Mouse (Mus musculus) adrenal gland, adult 2 months (tissue): ENCODE results near the gene Gprasp1. TPM values are rescaled to one million over a fixed set of nuclear protein-coding genes. Genes with fewer than 3 reads are reported as not detected.

Source experiments
- DNase-seq: peaks from one replicate; pipeline ENCODE4 v3.0.0; 2021
- microRNA-seq, 2 experiments: library from miRNA; unstranded; fragments of <30 nt; microRNA quantifications; one replicate each; pipeline ENCODE4 v1.2.0; 2021
- polyA plus RNA-seq: library from polyadenylated mRNA; depleted of rRNA; stranded (reverse); fragments of >200 nt; gene quantifications from 2 replicates; pipeline ENCODE4 v1.2.3, GENCODE M21; 2012; rRNA removed
- total RNA-seq, 2 experiments: library from RNA; stranded (reverse); gene quantifications; 2 replicates each; pipeline ENCODE4 v1.2.3; 2021

The Gprasp1 gene
- total and polyA plus RNA-seq, 3 experiments, result 38.8 to 130 (median 66.2) TPM

DNA sequence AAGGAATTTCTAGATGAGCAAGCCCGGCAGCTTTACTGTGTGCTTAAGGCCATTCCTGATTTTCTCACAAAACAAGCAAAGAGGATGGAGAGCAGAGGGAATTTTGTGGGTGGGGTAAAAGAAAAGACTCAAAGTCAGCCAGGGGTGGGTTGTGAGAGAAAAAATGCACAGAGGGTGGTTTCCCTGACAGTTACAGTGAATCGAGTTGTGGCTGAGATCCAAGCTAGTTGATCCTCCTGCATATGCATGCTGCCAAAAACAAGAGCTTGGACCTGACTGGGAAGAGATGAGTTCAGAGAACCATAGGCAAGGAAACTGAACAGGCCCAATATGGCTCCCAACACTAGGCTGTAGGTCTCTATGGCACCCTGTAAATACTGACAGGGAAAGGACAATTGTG lies 95.4 kb downstream of the Gprasp1 start:
- no peak for DNase-seq

DNA sequence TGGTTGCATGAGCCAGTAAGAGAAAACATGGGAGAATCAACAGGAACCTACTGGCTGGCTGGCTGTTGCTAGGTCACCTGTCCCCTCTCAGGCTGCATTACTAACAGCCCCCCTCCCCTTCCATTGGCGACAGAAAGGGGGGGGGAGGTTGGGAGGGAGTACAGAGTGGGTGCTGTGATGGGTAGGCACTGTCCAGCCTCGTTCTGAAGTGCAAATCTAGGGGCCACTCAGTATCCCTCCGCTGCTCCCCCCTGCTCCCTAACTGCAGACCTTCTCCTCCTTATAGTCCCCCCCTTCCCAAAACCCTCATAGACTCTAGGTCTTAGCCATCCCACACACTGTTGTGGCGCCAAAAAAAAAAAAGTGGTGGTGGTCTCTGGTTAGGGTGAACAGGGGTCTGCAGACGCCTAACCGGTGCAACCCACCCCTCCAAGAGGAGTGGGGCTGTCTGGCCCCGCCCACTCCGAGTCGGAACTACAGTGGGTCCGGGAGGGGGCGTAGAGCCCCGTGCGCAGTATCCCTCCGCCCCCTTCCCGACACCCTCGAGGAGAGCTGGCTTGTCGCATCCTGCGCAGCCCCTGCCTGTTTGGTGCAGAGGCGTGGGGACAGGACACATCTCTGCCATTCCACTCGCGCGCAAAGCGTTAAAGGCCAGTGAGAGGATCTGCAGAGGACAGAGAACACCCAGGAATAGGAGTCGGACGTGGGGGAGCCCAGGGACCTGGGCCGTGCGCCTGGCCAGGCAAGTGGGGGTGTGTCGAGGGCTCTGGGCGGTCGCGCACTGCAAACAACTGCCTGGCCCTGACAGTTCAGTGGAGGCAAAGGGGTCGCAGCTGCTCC lies 96.2 kb downstream of the Gprasp1 start, which contains the start of gene Gprasp2:
Gene Gprasp2 (plus strand): TSS at position 514 of the 840 bp plus-strand sequence.
- DNase-seq, result peak; percentile 39

DNA sequence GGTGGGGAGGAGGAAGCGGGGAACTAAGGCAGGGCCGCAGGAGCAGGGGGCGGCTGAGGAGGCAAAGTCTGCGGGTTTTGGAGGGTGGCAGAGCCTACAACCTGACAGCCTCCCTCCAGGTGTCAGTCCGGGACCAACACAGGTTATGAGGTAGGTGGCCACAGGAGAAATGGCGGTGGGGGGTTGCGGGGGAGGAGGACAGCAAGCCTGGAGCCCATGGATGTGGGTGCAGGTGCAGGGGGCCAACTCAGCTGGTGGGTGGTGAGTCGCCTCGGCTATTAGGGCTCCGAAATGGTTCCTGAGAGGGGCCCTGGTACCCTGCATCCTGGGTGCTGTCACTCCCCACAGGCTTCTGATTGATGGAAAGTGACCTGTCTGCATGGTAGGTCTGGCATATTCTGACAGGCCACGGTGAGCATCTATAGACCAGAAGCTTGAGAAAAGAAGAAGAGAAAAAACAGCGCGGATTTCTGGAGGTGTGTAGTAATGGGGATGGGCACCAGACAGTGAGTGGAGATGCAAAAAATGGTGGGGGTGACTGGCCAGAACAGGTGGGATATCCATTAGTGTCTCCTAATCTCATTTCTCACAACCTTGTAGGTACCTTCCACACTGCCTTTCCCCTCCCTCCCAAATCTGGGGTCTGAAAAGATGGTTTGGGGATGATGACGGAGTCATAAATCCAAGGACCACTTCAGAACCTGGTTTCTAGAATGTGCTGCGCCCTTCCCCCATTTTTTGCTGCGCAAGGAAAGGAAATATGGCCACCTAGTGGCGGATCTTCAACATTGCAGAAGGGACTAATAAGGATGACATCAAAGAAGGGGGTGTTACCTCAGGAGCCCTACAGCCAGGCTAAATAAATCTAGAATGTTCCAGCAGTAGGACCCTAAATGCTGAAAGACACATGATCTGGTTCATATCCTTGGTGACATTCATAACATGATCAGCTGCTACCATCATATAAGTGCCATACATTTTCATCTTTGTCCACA lies 97.2 kb downstream of the Gprasp1 start:
- peak; percentile 21 for DNase-seq

Small RNAs within 50 kb of the gene (microRNA-seq; reads per million reads assigned to microRNA genes)
- gene Mir1970 (0 reads per million in 2 experiments), gene Mir7646 (0 reads per million in 2 experiments)

Other genes starting within 250 kb of the Gprasp1 start
- gene AV320801, start 248.1 kb upstream of the Gprasp1 start, total RNA-seq, result not detected
- not detected in 2 replicates for gene AV320801, start 248.1 kb upstream of the Gprasp1 start, polyA plus RNA-seq
- not detected for gene Nxf7, start 144.0 kb upstream of the Gprasp1 start, total RNA-seq
- not detected in 2 replicates for gene Nxf7, start 144.0 kb upstream of the Gprasp1 start, polyA plus RNA-seq
- gene Prame, start 115.0 kb upstream of the Gprasp1 start, total RNA-seq, result not detected
- not detected in 2 replicates for gene Prame, start 115.0 kb upstream of the Gprasp1 start, polyA plus RNA-seq
- not detected for gene Tcp11x2, start 48.9 kb upstream of the Gprasp1 start, total RNA-seq
- not detected in 2 replicates for gene Tcp11x2, start 48.9 kb upstream of the Gprasp1 start, polyA plus RNA-seq
- 1 to 10 TPM in 1 of 2 experiments, not detected in 1; 4.4 TPM for gene Tmsb15a, start 17.5 kb upstream of the Gprasp1 start, total RNA-seq
- not detected in 2 replicates for gene Tmsb15a, start 17.5 kb upstream of the Gprasp1 start, polyA plus RNA-seq
- 10 to 100 TPM in 1 of 2 experiments, 1 to 10 TPM in 1; 9.8 to 24.1 TPM for gene Armcx5, start within 50 bp of the Gprasp1 start, total RNA-seq
- gene Armcx5, start within 50 bp of the Gprasp1 start, polyA plus RNA-seq, result 0.38 and 0.57 TPM in 2 replicates
- gene Bhlhb9, start 54.9 kb downstream of the Gprasp1 start, total RNA-seq, result 10 to 100 TPM; 15.4 to 24.2 TPM
- gene Bhlhb9, start 54.9 kb downstream of the Gprasp1 start, polyA plus RNA-seq, result 2.2 and 4.5 TPM in 2 replicates
- 10 to 100 TPM; 21.9 to 30.6 TPM for gene Gprasp2, start 96.3 kb downstream of the Gprasp1 start, total RNA-seq
- gene Gprasp2, start 96.3 kb downstream of the Gprasp1 start, polyA plus RNA-seq, result 10.2 and 21.5 TPM in 2 replicates